Mouse (Mus musculus): ENCODE measurements around the gene Msantd2. TPM values are rescaled to one million over a fixed set of nuclear protein-coding genes. Genes with fewer than 3 reads are reported as not detected.
A peak's percentile ranks its signal among the peaks of the same experiment; 100 is the strongest.

Gene Msantd2
- 10 to 100 TPM; 21.9 to 27.5 TPM for total RNA-seq (2021)

- peak; percentile 89 to 90 for DNase-seq
Measured at GRCm38 (mm10) chr9:37488611-37489396, at the start of gene Msantd2. Gene Msantd2, plus strand, starts transcription at chr9:37489319.

- DNase-seq, result no peak
Measured at GRCm38 (mm10) chr9:37452401-37452800, 36.7 kb upstream of the Msantd2 start.

GRCm38 (mm10) chr9:37453328-37453727, 35.8 kb upstream of the Msantd2 start:
- DNase-seq, result no peak

GRCm38 (mm10) chr9:37454011-37454492, 35.1 kb upstream of the Msantd2 start:
- no peak for DNase-seq

GRCm38 (mm10) chr9:37454991-37455390, 34.1 kb upstream of the Msantd2 start:
- no peak for DNase-seq

GRCm38 (mm10) chr9:37455868-37456267, 33.3 kb upstream of the Msantd2 start:
- no peak for DNase-seq

GRCm38 (mm10) chr9:37456481-37456910, 32.6 kb upstream of the Msantd2 start:
- DNase-seq, result peak; percentile 62 to 74

- no peak for DNase-seq
Measured at GRCm38 (mm10) chr9:37457151-37457550, 32.0 kb upstream of the Msantd2 start.

- DNase-seq, result no peak
Measured at GRCm38 (mm10) chr9:37459665-37460042, 29.5 kb upstream of the Msantd2 start.

GRCm38 (mm10) chr9:37460043-37460960, 28.8 kb upstream of the Msantd2 start:
- DNase-seq, result peak; percentile 35 to 41

GRCm38 (mm10) chr9:37460961-37461340, 28.2 kb upstream of the Msantd2 start:
- DNase-seq, result no peak

- no peak for DNase-seq
Measured at GRCm38 (mm10) chr9:37461571-37461970, 27.5 kb upstream of the Msantd2 start.

- DNase-seq, result peak in 1 of 2 experiments; percentile 39
Measured at GRCm38 (mm10) chr9:37462764-37463163, 26.4 kb upstream of the Msantd2 start.

GRCm38 (mm10) chr9:37473611-37474125, 15.5 kb upstream of the Msantd2 start:
- DNase-seq, result no peak

GRCm38 (mm10) chr9:37474923-37475322, 14.2 kb upstream of the Msantd2 start:
- DNase-seq, result peak in 1 of 2 experiments; percentile 29

- DNase-seq, result no peak
Measured at GRCm38 (mm10) chr9:37485146-37485545, 4.0 kb upstream of the Msantd2 start.

GRCm38 (mm10) chr9:37488041-37488440, 1.1 kb upstream of the Msantd2 start:
- no peak for DNase-seq

- peak; percentile 33 to 41 for DNase-seq
Measured at GRCm38 (mm10) chr9:37489446-37490120, 464 bp downstream of the Msantd2 start.

- no peak for DNase-seq
Measured at GRCm38 (mm10) chr9:37495761-37496160, 6.6 kb downstream of the Msantd2 start.

GRCm38 (mm10) chr9:37496325-37496724, 7.2 kb downstream of the Msantd2 start:
- no peak for DNase-seq

- DNase-seq, result no peak
Measured at GRCm38 (mm10) chr9:37500201-37500600, 11.1 kb downstream of the Msantd2 start.

GRCm38 (mm10) chr9:37501170-37501569, 12.1 kb downstream of the Msantd2 start:
- no peak for DNase-seq

All from layer of hippocampus, postnatal 36 days (tissue).